Mouse (Mus musculus): ENCODE data around the gene Kcnq2.
A peak's percentile ranks its signal among the peaks of the same experiment; 100 is the strongest.

The Kcnq2 gene

GRCm38 (mm10) chr2:181102161-181102560 lies 32.9 kb downstream of the Kcnq2 start:
- no peak for DNase-seq (ENCODE audit: low read depth)

- DNase-seq (ENCODE audit: low read depth): no peak
These were observed 33.5 kb downstream of the Kcnq2 start for GRCm38 (mm10) chr2:181101626-181102025.

GRCm38 (mm10) chr2:181100087-181100486 lies 35.0 kb downstream of the Kcnq2 start:
- DNase-seq (ENCODE audit: low read depth): no peak

- no peak for DNase-seq (ENCODE audit: low read depth)
These were observed 45.0 kb downstream of the Kcnq2 start for GRCm38 (mm10) chr2:181090123-181090522.

- DNase-seq (ENCODE audit: low read depth): no peak
These were observed 50.1 kb downstream of the Kcnq2 start for GRCm38 (mm10) chr2:181084997-181085396.

- no peak for DNase-seq (ENCODE audit: low read depth)
These were observed 51.2 kb downstream of the Kcnq2 start for GRCm38 (mm10) chr2:181083945-181084344.

GRCm38 (mm10) chr2:181080886-181081285 lies 54.2 kb downstream of the Kcnq2 start:
- no peak for DNase-seq (ENCODE audit: low read depth)

GRCm38 (mm10) chr2:181079518-181079917 lies 55.6 kb downstream of the Kcnq2 start:
- DNase-seq (ENCODE audit: low read depth): no peak

- no peak for DNase-seq (ENCODE audit: low read depth)
These were observed 56.2 kb downstream of the Kcnq2 start for GRCm38 (mm10) chr2:181078908-181079307.

GRCm38 (mm10) chr2:181075501-181075900 lies 59.6 kb downstream of the Kcnq2 start:
- DNase-seq (ENCODE audit: low read depth): no peak

GRCm38 (mm10) chr2:181072403-181072714 lies 62.7 kb downstream of the Kcnq2 start:
- no peak for DNase-seq (ENCODE audit: low read depth)

GRCm38 (mm10) chr2:181071706-181072402 lies 63.2 kb downstream of the Kcnq2 start:
- peak; percentile 64 for DNase-seq (ENCODE audit: low read depth)

GRCm38 (mm10) chr2:181070136-181070535 lies 65.0 kb downstream of the Kcnq2 start:
- DNase-seq (ENCODE audit: low read depth): no peak

GRCm38 (mm10) chr2:181068499-181068898 lies 66.6 kb downstream of the Kcnq2 start:
- no peak for DNase-seq (ENCODE audit: low read depth)

GRCm38 (mm10) chr2:181065827-181066226 lies 69.3 kb downstream of the Kcnq2 start:
- no peak for DNase-seq (ENCODE audit: low read depth)

GRCm38 (mm10) chr2:181060127-181060526 lies 75.0 kb downstream of the Kcnq2 start:
- peak; percentile 53 for DNase-seq (ENCODE audit: low read depth)

GRCm38 (mm10) chr2:181058193-181058592 lies 76.9 kb downstream of the Kcnq2 start:
- no peak for DNase-seq (ENCODE audit: low read depth)

GRCm38 (mm10) chr2:181057341-181057740 lies 77.8 kb downstream of the Kcnq2 start:
- DNase-seq (ENCODE audit: low read depth): no peak

GRCm38 (mm10) chr2:181052171-181052570 lies 82.9 kb downstream of the Kcnq2 start:
- DNase-seq (ENCODE audit: low read depth): no peak

- no peak for DNase-seq (ENCODE audit: low read depth)
These were observed 86.1 kb downstream of the Kcnq2 start for GRCm38 (mm10) chr2:181048986-181049385.

- no peak for DNase-seq (ENCODE audit: low read depth)
These were observed 86.7 kb downstream of the Kcnq2 start for GRCm38 (mm10) chr2:181048252-181048945.

GRCm38 (mm10) chr2:181044001-181044400 lies 91.1 kb downstream of the Kcnq2 start:
- no peak for DNase-seq (ENCODE audit: low read depth)

GRCm38 (mm10) chr2:181043437-181043836 lies 91.7 kb downstream of the Kcnq2 start, which contains the start of gene Chrna4:
Chrna4 (minus strand) TSS chr2:181043546.
- no peak for DNase-seq (ENCODE audit: low read depth)

GRCm38 (mm10) chr2:181042376-181042775 lies 92.7 kb downstream of the Kcnq2 start:
- no peak for DNase-seq (ENCODE audit: low read depth)
